Mouse (Mus musculus) intestine, embryonic 15.5 days (tissue): Measurements from ENCODE around the gene Zfp827. TPM values are rescaled to one million over a fixed set of nuclear protein-coding genes. Genes with fewer than 3 reads are reported as not detected.

Experiments
- ATAC-seq: fragments of 200-750 bp; cut with Nextera tagmentation; 2 replicates; pipeline ENCODE4 v1.8.0; 2017; ENCODE audit warnings: moderate TSS enrichment, moderate library complexity
- H3K27ac ChIP-seq: fragments of 300-500 bp; sonication (generic); 2 replicates; pipeline ENCODE4 v1.5.1; 2015; ENCODE audit warnings: mild to moderate bottlenecking, inconsistent platforms
- H3K27me3 ChIP-seq: fragments of 300-500 bp; sonication (generic); replicated peaks from 2 replicates; pipeline ENCODE4 v1.6.1; 2015; ENCODE audit warnings: inconsistent platforms
- H3K36me3 ChIP-seq: fragments of 300-500 bp; sonication (generic); 2 replicates; pipeline ENCODE4 v1.6.1; 2015; ENCODE audit warnings: inconsistent platforms
- H3K4me1 ChIP-seq: fragments of 300-500 bp; sonication (generic); replicated peaks from 2 replicates; pipeline ENCODE4 v1.6.1; 2015; ENCODE audit warnings: inconsistent platforms
- H3K4me2 ChIP-seq: fragments of 300-500 bp; sonication (generic); replicated peaks from 2 replicates; pipeline ENCODE4 v1.6.1; 2015; ENCODE audit warnings: mild to moderate bottlenecking, inconsistent platforms
- H3K4me3 ChIP-seq: fragments of 300-500 bp; sonication (generic); replicated peaks from 2 replicates; pipeline ENCODE4 v1.5.1; 2015; ENCODE audit warnings: inconsistent platforms
- H3K9ac ChIP-seq: fragments of 300-500 bp; sonication (generic); 2 replicates; pipeline ENCODE4 v1.6.1; 2015; ENCODE audit warnings: inconsistent platforms
- H3K9me3 ChIP-seq: fragments of 300-500 bp; sonication (generic); 2 replicates; pipeline ENCODE4 v1.6.1; 2016; ENCODE audit warnings: inconsistent platforms
- WGBS: fragments of 180-500 bp; shearing (Covaris S2); methylation state at CpG from one replicate; pipeline ENCODE4 v1.1.7; 2015; 5-methylcytosine and 5-hydroxymethylcytosine counted together
- polyA plus RNA-seq: library from polyadenylated mRNA; unstranded; fragments of >200 nt; fragmentation: Nextera tagmentation; extraction: Ambion mirVana; gene quantifications from 2 replicates; pipeline ENCODE4 v1.2.1, GENCODE M21; 2015

Gene Zfp827
- 6.5 and 7.4 TPM in 2 replicates for polyA plus RNA-seq

- under 1% methylated on average over 32 of the region's 32 CpGs for WGBS
- H3K36me3 ChIP-seq = no peaks in the 10 kb centered on the region
- peak within 1 kb of the TSS; percentile 100 for H3K27ac ChIP-seq
- H3K9me3 ChIP-seq = no peaks in the 10 kb centered on the region
- H3K4me3 ChIP-seq = peak within 1 kb of the TSS; percentile 88
- ATAC-seq = peak; percentile 70
- H3K9ac ChIP-seq = peak within 1 kb of the TSS; percentile 99
- no peaks in the 10 kb centered on the region for H3K27me3 ChIP-seq
- H3K4me2 ChIP-seq = peak within 1 kb of the TSS; percentile 77
- H3K4me1 ChIP-seq = peaks cover 12% of the 10 kb centered on the region; the same call in 1 of the 2 replicates
Observed at GRCm38 (mm10) chr8:79027977-79028487, at the start of gene Zfp827. TSS of gene Zfp827 (plus strand) at chr8:79028437.

- Histone ChIP-seq H3K9me3 (no peaks in the 10 kb centered on the region), H3K27me3 (no peaks in the 10 kb centered on the region), H3K27ac (no peak overlapping the region), H3K9ac (no peak overlapping the region), H3K4me2 (no peak overlapping the region), H3K4me3 (no peak overlapping the region), H3K36me3 (no peaks in the 10 kb centered on the region), H3K4me1 (no peaks in the 10 kb centered on the region)
- ATAC-seq = no peak
Observed at GRCm38 (mm10) chr8:79004341-79004740, 23.9 kb upstream of the Zfp827 start.

GRCm38 (mm10) chr8:79015061-79015460 is 13.2 kb upstream of the Zfp827 start:
- H3K27me3 ChIP-seq = no peaks in the 10 kb centered on the region
- H3K4me3 ChIP-seq = no peak overlapping the region
- no peaks in the 10 kb centered on the region for H3K4me1 ChIP-seq
- H3K27ac ChIP-seq = no peak overlapping the region
- H3K9ac ChIP-seq = no peak overlapping the region
- no peaks in the 10 kb centered on the region for H3K36me3 ChIP-seq
- WGBS = 84% methylated on average over 5 of the region's 5 CpGs
- no peaks in the 10 kb centered on the region for H3K9me3 ChIP-seq
- ATAC-seq = no peak
- no peak overlapping the region for H3K4me2 ChIP-seq

GRCm38 (mm10) chr8:79016076-79016475 is 12.2 kb upstream of the Zfp827 start:
- ATAC-seq = no peak
- H3K36me3 ChIP-seq = no peaks in the 10 kb centered on the region
- H3K4me2 ChIP-seq = no peak overlapping the region
- no peaks in the 10 kb centered on the region for H3K4me1 ChIP-seq
- H3K4me3 ChIP-seq = no peak overlapping the region
- no peaks in the 10 kb centered on the region for H3K9me3 ChIP-seq
- WGBS = 83% methylated on average over 4 of the region's 4 CpGs
- no peaks in the 10 kb centered on the region for H3K27me3 ChIP-seq
- H3K27ac ChIP-seq = no peak overlapping the region
- H3K9ac ChIP-seq = no peak overlapping the region

GRCm38 (mm10) chr8:79016583-79016982 is 11.7 kb upstream of the Zfp827 start:
- ATAC-seq = no peak
- no peaks in the 10 kb centered on the region for H3K4me1 ChIP-seq
- no peak overlapping the region for H3K9ac ChIP-seq
- no peaks in the 10 kb centered on the region for H3K36me3 ChIP-seq
- H3K4me3 ChIP-seq = no peak overlapping the region
- no peak overlapping the region for H3K27ac ChIP-seq
- WGBS = 62% methylated on average over 6 of the region's 6 CpGs
- no peaks in the 10 kb centered on the region for H3K27me3 ChIP-seq
- H3K9me3 ChIP-seq = no peaks in the 10 kb centered on the region
- H3K4me2 ChIP-seq = no peak overlapping the region

- Histone ChIP-seq H3K4me2 (no peak overlapping the region), H3K36me3 (no peaks in the 10 kb centered on the region), H3K27me3 (no peaks in the 10 kb centered on the region), H3K4me1 (no peaks in the 10 kb centered on the region), H3K4me3 (no peak overlapping the region), H3K27ac (no peak overlapping the region), H3K9me3 (no peaks in the 10 kb centered on the region), H3K9ac (no peak overlapping the region)
- ATAC-seq = no peak
- 88% methylated on average over 1 of the region's 1 CpGs for WGBS
Observed at GRCm38 (mm10) chr8:79023922-79024321, 4.3 kb upstream of the Zfp827 start.

GRCm38 (mm10) chr8:79027319-79027718 is 918 bp upstream of the Zfp827 start:
- peaks cover 9% of the 10 kb centered on the region; the same call in 1 of the 2 replicates for H3K4me1 ChIP-seq
- no peaks in the 10 kb centered on the region for H3K9me3 ChIP-seq
- H3K4me2 ChIP-seq = peak overlapping the region; percentile 77
- no peak for ATAC-seq
- H3K27me3 ChIP-seq = no peaks in the 10 kb centered on the region
- no peak overlapping the region for H3K9ac ChIP-seq
- peak overlapping the region; percentile 88 for H3K4me3 ChIP-seq
- WGBS = 34% methylated on average over 3 of the region's 3 CpGs
- no peak overlapping the region for H3K27ac ChIP-seq
- no peaks in the 10 kb centered on the region for H3K36me3 ChIP-seq

- H3K9ac ChIP-seq = peak overlapping the region; percentile 99
- no peaks in the 10 kb centered on the region for H3K36me3 ChIP-seq
- peak overlapping the region; percentile 77 for H3K4me2 ChIP-seq
- ATAC-seq = peak; percentile 41
- H3K27ac ChIP-seq = peak overlapping the region; percentile 100
- no peaks in the 10 kb centered on the region for H3K27me3 ChIP-seq
- WGBS = under 1% methylated on average over 44 of the region's 56 CpGs
- H3K4me1 ChIP-seq = peaks cover 19% of the 10 kb centered on the region; the same call in 1 of the 2 replicates
- peak overlapping the region; percentile 88 for H3K4me3 ChIP-seq
- no peaks in the 10 kb centered on the region for H3K9me3 ChIP-seq
Observed at GRCm38 (mm10) chr8:79028541-79029395, 531 bp downstream of the Zfp827 start.

GRCm38 (mm10) chr8:79029396-79030325 is 1.4 kb downstream of the Zfp827 start:
- H3K27ac ChIP-seq = peak overlapping the region; percentile 100
- under 1% methylated on average over 84 of the region's 99 CpGs for WGBS
- no peaks in the 10 kb centered on the region for H3K27me3 ChIP-seq
- H3K4me2 ChIP-seq = peak overlapping the region; percentile 77
- H3K4me1 ChIP-seq = peaks cover 21% of the 10 kb centered on the region; the same call in 1 of the 2 replicates
- no peaks in the 10 kb centered on the region for H3K9me3 ChIP-seq
- H3K9ac ChIP-seq = peak overlapping the region; percentile 99
- H3K4me3 ChIP-seq = peak overlapping the region; percentile 88
- peak; percentile 77 for ATAC-seq
- no peaks in the 10 kb centered on the region for H3K36me3 ChIP-seq

GRCm38 (mm10) chr8:79030326-79031265 is 2.4 kb downstream of the Zfp827 start:
- peaks cover 21% of the 10 kb centered on the region; the same call in 1 of the 2 replicates for H3K4me1 ChIP-seq
- H3K4me3 ChIP-seq = peak overlapping the region; percentile 88
- peak overlapping the region; percentile 77 for H3K4me2 ChIP-seq
- no peaks in the 10 kb centered on the region for H3K9me3 ChIP-seq
- peak; percentile 23 for ATAC-seq
- H3K27me3 ChIP-seq = no peaks in the 10 kb centered on the region
- peak overlapping the region; percentile 99 for H3K9ac ChIP-seq
- WGBS = under 1% methylated on average over 57 of the region's 62 CpGs
- H3K27ac ChIP-seq = peak overlapping the region; percentile 100
- H3K36me3 ChIP-seq = no peaks in the 10 kb centered on the region

- Histone ChIP-seq H3K27me3 (no peaks in the 10 kb centered on the region), H3K4me1 (peaks cover 11% of the 10 kb centered on the region; the same call in 1 of the 2 replicates), H3K9me3 (no peaks in the 10 kb centered on the region), H3K9ac (no peak overlapping the region), H3K36me3 (0 out of 2 replicates have a peak, but pooled peaks cover 3% of the 10 kb centered on the region), H3K4me2 (no peak overlapping the region), H3K4me3 (no peak overlapping the region), H3K27ac (no peak overlapping the region)
- ATAC-seq = no peak
- WGBS = 69% methylated on average over 7 of the region's 7 CpGs
Observed at GRCm38 (mm10) chr8:79037532-79037931, 9.3 kb downstream of the Zfp827 start.
